Mouse (Mus musculus) layer of hippocampus, adult 2 months (tissue): Measurements from ENCODE around the gene Npas2. TPM values are rescaled to one million over a fixed set of nuclear protein-coding genes. Genes with fewer than 3 reads are reported as not detected.
A peak's percentile ranks its signal among the peaks of the same experiment; 100 is the strongest.

Source experiments
- DNase-seq, 2 experiments: peaks; one replicate each; pipeline ENCODE4 v3.0.0; 2022; ENCODE audit warnings: low spot score in 2 of 2
- H3K27ac ChIP-seq: fragments of 200-600 bp; 2 replicates; pipeline ENCODE4 v1.8.1; 2022
- H3K4me3 ChIP-seq: fragments of 200-600 bp; 2 replicates; pipeline ENCODE4 v1.8.1; 2022; ENCODE audit warnings: mild to moderate bottlenecking
- CTCF ChIP-seq: fragments of 200-600 bp; conservative IDR thresholded peaks from 2 replicates; pipeline ENCODE4 v1.8.1; 2022; ENCODE audit warnings: antibody characterized with exemption, mild to moderate bottlenecking, moderate library complexity
- total RNA-seq, 2 experiments: library from RNA; stranded (reverse); gene quantifications; 2 replicates each; pipeline ENCODE4 v1.2.3; 2021

Gene Npas2
- total RNA-seq, 2 experiments from 2014 or later, result 35.7 to 36.3 TPM

DNA sequence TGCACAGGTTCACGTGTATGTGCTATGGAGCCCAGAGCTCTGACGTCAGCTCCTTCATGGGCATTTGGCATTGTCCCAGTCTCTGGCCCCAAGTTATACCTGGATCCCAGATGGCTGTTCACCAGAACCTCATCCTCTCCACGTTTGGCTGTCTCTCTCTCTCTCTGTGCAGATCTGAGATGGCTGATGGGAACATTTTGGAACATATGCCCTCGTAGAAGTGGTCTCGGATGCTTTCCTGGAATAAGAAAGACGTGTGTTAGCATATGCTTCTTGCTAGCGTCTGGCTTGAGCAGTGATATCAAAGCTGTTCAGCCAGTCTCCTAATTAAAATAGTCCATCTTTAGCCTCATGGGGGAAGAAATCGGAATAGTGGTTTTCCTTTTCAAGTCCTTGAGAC, 143.3 kb downstream of the Npas2 start:
- H3K4me3 ChIP-seq, result no peak overlapping the region
- DNase-seq, result peak in 1 of 2 experiments; percentile 51
- TF ChIP-seq CTCF, result no peak
- H3K27ac ChIP-seq, result 0 out of 2 replicates have a peak overlapping the region, but pooled peaks have one; percentile 18

DNA sequence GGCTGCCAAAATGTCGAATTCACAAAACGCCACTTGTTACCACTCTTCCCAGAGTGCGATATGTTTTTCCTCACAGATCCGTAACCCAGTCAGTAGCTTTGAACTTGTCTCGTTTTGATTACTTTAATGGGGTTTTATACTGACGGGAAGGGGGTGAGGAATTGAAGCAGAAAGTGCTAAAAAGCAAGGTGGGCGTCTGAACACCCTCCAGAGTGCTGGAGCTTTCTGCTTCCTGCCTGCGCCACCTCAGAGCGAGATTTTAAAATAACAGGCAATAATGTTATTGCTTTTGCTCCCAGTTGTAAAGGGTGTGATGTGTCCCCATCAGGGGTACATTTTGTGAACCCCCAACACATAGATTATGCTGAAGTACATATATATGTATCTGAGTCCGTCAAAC, 145.3 kb downstream of the Npas2 start:
- DNase-seq, result no peak
- Histone ChIP-seq H3K4me3 (no peak overlapping the region), H3K27ac (peak overlapping the region; percentile 63; the same call in 1 of the 2 replicates)
- no peak for TF ChIP-seq CTCF

DNA sequence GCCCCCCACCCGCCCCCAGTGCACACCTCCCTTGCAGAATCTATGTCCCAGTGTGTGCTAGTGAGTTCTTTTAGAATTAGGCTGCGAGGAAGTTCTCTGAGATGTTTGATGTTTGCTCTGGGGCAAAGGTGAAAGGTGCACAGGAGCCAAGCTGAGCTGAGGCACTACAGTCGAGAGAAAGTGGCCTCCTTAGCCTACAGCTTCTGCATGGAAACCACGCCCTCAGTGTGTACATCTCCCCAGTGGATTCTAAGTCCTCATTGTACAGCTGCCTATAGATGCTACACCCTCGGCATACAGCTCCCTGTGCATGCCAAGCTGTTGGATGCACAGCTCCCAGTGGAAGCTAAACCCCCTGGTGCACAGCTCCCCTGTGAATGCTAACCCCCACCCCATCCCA, 145.9 kb downstream of the Npas2 start:
- DNase-seq, result no peak
- Histone ChIP-seq H3K4me3 (no peak overlapping the region), H3K27ac (peak overlapping the region; percentile 63; the same call in 1 of the 2 replicates)
- TF ChIP-seq CTCF, result no peak

DNA sequence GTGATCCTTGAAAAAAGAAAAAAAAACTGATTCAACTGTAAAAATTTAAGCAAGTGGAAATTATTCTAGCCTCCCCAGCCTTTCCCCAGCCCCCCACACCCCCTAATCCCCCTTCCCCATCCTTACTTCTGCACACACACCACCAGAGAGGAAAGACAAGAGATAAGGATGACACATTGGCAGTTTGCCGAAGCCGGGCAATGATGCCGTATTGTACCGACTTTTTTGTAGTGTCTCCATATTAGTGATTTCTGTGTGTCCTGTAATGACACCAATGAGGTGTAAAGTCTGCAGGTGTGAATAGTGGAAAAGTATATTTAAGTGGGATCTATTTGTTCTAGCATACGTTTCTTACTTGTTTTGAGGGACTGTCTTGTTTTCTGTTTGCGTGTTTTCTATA, 146.6 kb downstream of the Npas2 start:
- DNase-seq, result no peak
- no peak for TF ChIP-seq CTCF
- Histone ChIP-seq H3K27ac (peak overlapping the region; percentile 0; the same call in 1 of the 2 replicates), H3K4me3 (no peak overlapping the region)

DNA sequence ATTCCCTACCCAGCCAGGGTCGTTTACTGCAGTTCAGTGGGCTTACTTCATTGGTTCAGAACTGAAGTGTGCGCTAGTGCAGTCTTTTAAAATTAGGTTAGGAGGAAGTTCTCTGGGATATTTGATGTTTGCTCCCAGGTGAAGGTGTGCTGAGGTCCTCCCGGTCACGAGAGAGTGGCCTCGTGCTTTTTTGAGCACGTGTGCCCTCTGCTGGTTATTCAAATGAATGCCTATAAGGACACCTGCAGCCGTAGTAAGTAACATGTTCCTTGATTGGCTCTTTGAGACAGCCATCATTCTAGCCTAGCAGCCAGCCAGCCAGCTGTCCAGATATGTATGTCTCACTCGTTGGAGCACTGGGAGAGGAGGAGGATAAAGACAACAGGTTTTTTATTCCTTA, 147.1 kb downstream of the Npas2 start:
- TF ChIP-seq CTCF, result peak; percentile 85
- peak; percentile 45 to 57 for DNase-seq
- H3K4me3 ChIP-seq, result no peak overlapping the region
- peak overlapping the region; percentile 0; the same call in 1 of the 2 replicates for H3K27ac ChIP-seq

DNA sequence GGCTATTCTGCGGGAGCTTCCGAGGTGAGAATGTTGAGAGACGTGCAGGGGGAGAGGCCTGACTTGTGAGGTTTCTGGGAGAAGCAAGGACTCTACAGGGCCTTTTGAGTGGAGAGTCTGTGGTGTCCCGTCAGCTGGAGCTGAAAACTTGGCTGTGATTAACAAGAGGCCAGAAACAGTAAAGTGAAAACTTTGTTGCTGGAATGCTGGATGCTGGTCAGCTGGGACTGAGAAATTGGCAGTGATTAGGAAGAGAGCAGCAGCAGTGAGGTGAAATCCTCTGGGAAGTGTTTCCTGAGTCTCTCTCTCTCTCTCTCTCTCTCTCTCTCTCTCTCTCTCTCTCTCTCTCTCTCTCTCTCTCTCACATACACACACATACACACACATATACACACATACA, 148.3 kb downstream of the Npas2 start:
- no peak overlapping the region for H3K4me3 ChIP-seq
- no peak for TF ChIP-seq CTCF
- no peak for DNase-seq
- no peak overlapping the region for H3K27ac ChIP-seq

DNA sequence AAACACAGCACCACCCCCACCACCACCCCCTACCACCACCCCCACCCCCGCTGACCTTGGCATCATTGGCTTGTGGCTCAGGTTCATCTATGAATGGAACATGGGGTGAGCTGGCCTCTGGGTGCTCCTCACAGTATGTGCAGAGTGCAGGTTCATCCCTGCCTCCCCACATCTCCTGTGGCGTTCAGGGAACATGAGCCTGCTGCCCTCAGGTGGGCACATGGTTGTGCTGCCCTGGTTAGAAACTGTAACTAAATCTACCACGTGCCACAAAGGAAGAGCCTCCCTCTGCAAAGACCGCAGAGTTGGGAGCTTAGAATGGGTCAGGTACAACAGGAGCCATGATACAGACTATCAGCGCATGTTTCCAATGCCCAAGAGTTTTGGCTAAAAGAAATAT, 149.7 kb downstream of the Npas2 start:
- no peak overlapping the region for H3K4me3 ChIP-seq
- no peak for DNase-seq
- peak; percentile 25 for TF ChIP-seq CTCF
- no peak overlapping the region for H3K27ac ChIP-seq

DNA sequence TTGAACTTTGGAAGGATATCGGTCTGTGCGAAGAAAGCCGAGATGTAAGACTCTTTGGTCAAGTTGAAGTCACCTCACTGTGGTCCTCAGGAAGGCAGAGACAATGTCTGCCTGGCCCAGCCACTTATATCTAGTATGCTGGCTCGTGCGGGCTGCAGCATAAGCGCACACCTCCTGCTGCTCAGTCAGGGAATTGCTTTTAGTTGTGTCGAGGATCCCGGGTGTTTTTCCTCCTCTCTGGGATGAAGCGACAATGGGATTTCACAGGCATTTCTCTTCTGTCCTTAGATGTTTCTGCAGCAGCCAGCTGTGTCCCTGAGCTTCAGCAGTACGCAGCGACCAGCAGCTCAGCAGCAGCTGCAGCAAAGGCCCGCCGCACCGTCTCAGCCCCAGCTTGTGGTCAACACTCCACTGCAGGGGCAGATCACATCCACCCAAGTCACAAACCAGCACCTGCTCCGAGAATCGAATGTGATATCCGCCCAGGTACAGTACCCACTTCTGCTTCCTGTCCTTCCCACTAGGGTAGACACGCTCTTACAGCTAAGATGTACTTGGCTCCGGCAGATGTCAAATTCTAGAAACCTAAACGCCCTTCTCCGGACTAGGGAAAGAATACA, 151.6 kb downstream of the Npas2 start:
- no peak overlapping the region for H3K4me3 ChIP-seq
- peak; percentile 71 for TF ChIP-seq CTCF
- DNase-seq, result no peak
- no peak overlapping the region for H3K27ac ChIP-seq

DNA sequence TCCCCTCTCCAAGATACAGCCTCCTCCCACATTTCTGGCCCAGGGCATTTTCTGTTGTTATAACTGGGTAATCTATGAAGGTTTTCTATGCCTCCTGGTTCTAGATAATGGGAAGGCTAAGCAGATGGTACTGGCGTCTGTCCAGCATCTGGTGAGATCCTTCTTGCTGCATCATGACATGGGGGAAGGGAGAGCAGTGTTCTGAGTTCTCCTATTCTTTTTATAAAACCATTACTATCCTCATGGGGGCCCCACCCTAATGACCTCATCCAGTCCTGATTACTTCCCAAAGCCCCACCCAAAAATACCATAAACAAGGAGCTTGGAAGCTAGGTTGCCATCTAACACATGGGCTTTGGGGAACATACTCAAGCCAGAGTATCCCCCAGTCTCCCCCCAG, 155.5 kb downstream of the Npas2 start:
- Histone ChIP-seq H3K4me3 (no peak overlapping the region), H3K27ac (peak overlapping the region; percentile 43)
- DNase-seq, result peak; percentile 70 to 78
- no peak for TF ChIP-seq CTCF

DNA sequence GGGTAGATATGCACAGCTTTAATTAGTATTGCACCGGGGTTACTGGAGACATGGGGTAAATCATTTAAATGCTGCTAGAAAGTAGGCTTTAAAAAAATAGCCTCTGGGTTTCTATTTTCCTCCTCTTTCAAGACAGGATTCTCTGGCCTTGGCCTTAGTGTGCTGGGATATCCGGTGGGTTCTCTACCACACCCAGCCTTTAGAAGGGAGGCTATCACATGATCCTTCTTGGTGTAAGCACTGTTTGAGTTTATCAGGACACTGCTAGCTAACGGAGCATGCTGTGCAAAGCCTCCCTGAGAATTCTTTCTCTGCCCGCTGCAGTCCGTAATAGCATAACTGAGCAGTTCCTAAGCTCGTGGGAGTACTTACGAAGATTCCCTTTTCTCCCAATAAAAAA, 155.9 kb downstream of the Npas2 start:
- H3K27ac ChIP-seq, result peak overlapping the region; percentile 43
- DNase-seq, result no peak
- TF ChIP-seq CTCF, result no peak
- no peak overlapping the region for H3K4me3 ChIP-seq

DNA sequence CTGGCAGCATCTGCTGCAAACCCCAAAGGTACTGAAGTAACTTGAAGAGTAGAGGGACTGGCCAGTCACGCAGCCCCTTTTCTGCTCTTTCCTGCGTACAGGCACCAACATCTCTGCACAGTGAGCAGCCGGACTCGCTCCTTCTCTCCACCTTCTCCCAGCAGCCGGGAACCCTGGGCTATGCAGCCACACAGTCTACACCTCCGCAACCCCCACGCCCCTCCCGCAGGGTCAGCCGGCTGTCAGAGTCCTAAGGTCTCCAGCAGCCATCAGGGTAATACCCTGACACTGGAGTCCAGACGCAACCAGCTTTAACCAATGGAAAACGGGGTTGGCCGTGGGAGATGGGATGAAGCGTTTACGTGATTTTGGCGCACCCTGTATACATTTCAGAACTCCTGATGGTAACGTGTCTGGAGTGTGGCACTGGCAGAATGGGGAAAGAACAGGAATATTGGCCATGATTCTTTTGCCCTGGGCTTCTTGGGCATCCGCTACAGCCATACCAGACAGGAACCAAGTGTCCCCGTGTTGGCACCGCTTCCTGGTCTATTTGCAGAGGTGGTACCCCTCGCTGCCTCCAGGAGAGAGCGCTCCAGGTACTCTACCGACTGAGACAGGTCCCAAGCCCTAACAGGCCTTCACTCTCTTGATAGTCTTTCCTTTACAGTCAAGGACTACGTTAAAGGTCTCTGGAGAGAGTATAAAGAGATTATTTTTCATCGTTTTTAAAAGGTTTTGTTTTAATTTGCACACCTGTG, 168.4 kb downstream of the Npas2 start:
- no peak overlapping the region for H3K27ac ChIP-seq
- DNase-seq, result no peak
- peak; percentile 31 for TF ChIP-seq CTCF
- H3K4me3 ChIP-seq, result no peak overlapping the region

DNA sequence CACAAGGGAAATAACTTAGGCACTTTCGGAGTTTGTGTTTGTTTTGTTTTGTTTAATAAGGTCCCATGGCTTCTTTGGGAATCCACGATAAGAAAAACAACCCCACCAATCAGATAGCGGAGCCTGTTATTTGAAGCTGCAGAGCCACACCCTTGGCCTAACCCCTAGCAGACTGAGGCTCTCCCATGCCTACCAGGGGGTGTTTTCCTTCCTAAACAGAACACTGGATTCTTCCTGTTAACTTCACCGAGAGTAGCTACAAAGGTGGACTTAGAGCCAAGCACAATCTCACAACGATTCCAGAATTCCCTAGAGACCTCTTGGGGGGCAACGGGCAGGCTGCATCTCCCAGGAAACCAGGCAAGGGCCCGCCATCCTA, 169.0 kb downstream of the Npas2 start:
- no peak overlapping the region for H3K4me3 ChIP-seq
- no peak for DNase-seq
- TF ChIP-seq CTCF, result no peak
- no peak overlapping the region for H3K27ac ChIP-seq

DNA sequence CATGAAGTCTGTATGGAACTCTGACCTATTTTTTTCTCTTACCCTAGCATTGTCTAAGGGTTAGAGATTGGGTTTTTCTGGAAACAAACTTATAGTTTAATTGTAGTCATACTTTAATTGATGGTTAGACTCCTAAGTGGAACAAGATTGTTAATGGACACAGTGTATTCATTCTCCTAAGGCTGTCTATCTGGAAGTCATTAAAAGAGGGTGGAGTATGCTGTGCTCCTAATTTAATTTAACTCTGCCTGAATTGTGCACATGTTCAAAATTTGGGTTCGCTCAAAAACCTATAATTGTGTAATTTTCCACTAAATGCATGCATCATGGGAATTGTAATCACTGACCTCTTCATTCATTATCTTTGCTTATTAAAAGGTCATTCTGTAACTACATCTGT, 172.0 kb downstream of the Npas2 start:
- no peak for DNase-seq

DNA sequence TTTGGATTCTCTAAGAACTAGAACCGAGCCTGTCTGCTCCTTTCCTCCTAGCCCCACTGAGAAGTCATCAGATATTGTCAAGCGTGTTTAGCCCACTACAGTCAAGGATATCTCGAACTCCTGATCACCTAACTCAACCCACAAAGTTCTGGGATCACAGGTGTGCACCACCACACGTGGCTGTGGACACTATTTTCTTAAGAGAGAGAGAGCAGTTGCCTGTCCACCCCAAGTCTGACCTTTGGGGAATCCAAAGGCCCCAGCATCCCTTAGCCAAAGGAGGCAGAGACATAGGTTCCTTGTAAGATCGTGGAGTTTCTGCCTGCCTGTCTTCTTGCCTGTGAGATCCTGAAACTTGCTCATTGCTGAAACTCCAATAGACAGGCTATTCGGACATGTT, 173.5 kb downstream of the Npas2 start:
- no peak for TF ChIP-seq CTCF
- Histone ChIP-seq H3K27ac (peak overlapping the region; percentile 94), H3K4me3 (peak overlapping the region; percentile 89)
- no peak for DNase-seq

More for the DNA sequence above, 172.0 kb downstream of the Npas2 start:
- H3K4me3 ChIP-seq, result no peak overlapping the region
- no peak for TF ChIP-seq CTCF
- no peak overlapping the region for H3K27ac ChIP-seq
